Mouse (Mus musculus) brown adipose tissue, adult 24 weeks (tissue): ENCODE data around the gene Gm29666. TPM values are rescaled to one million over a fixed set of nuclear protein-coding genes. Genes with fewer than 3 reads are reported as not detected.

Source experiments
- H3K27ac ChIP-seq: fragments of 200-500 bp; replicated peaks from 2 replicates; pipeline ENCODE4 v1.5.1; 2012; ENCODE audit warnings: low read depth, mild to moderate bottlenecking, low read length
- H3K4me1 ChIP-seq: fragments of 200-500 bp; 2 replicates; pipeline ENCODE4 v1.6.1; 2012; ENCODE audit warnings: low read length, mixed read lengths; ENCODE audit not compliant: control insufficient read depth, insufficient read depth, insufficient read length
- H3K4me3 ChIP-seq: fragments of 200-500 bp; 2 replicates; pipeline ENCODE4 v1.5.1; 2012; ENCODE audit warnings: low read depth, mild to moderate bottlenecking, low read length, moderate library complexity; ENCODE audit not compliant: insufficient read depth
- polyA plus RNA-seq: library from polyadenylated mRNA; stranded (reverse); fragments of >200 nt; gene quantifications from 2 replicates; pipeline ENCODE4 v1.2.4, GENCODE M21; 2012; ENCODE audit not compliant: missing spikeins, insufficient read depth, insufficient read length

Gene Gm29666
- polyA plus RNA-seq, 1 experiment = not detected

DNA sequence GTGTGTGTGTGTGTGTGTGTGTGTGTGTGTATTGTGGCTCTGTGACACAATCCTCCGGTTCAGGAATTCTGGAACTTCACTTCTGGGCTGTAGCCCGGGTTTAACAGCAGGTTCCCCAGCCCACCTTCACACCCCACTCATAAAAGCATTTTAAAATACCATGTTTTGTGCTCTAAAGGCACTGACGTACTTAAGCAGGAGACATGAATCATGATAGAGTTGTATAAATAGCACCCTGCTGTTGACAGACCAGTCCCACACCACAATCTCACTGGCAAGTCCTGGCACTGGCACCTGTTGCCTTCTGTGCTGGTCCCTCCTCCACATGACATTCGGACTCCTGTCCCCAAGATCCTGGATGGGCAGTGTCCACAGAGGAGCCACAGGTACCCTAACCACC, 46.0 kb downstream of the Gm29666 start:
- Histone ChIP-seq H3K4me1 (no peaks in the 10 kb centered on the region), H3K4me3 (no peak overlapping the region), H3K27ac (no peak overlapping the region)

DNA sequence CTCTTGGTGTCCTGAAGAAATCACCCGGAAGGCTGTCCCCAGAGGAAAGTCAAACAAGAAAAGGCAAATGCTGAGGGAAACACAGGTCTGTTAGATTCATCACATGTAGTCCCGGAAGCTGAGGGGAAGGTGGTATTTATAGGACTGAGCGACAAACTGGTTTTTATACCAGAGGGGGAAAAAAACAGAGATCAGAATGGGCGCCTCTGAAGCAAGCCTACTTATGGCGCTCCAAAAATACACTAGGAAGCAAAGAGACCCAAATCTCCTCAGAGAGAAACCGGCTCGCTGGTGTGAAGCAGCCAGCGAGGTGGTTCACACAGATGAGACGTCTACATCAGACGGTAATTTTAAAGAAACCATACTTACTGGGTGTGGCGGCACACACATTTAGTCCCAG, 46.8 kb downstream of the Gm29666 start:
- no peaks in the 10 kb centered on the region for H3K4me1 ChIP-seq
- peak overlapping the region; percentile 65 for H3K27ac ChIP-seq
- H3K4me3 ChIP-seq = no peak overlapping the region

GRCm38 (mm10) chr15:84871802-84872201, 48.0 kb downstream of the Gm29666 start:
- Histone ChIP-seq H3K27ac (no peak overlapping the region), H3K4me3 (no peak overlapping the region), H3K4me1 (no peaks in the 10 kb centered on the region)

DNA sequence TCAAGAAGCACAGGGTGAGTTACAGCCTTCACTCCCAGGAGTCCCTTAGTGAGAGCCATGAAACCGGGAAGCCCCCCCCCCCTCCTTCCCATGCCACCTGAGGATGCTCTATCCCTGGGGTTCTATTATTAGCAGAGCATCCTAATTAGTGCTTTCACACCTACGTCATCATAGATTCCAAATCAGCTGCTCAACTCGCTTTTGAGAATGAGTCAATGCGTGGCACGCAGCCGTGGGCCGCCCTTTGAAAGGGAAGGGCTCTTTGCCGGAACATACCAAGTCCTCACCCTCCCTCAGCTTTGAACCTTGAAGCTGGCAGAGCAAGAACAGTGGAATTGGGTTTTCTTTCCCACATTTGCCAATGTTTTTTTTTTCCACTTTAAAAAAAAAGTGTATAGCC, 57.9 kb downstream of the Gm29666 start:
- Histone ChIP-seq H3K27ac (no peak overlapping the region), H3K4me1 (no peaks in the 10 kb centered on the region)

More for the DNA sequence above, 57.9 kb downstream of the Gm29666 start:
- H3K4me3 ChIP-seq = no peak overlapping the region

Other genes starting within 250 kb of the Gm29666 start
- gene Arhgap8, start 200.0 kb downstream of the Gm29666 start, polyA plus RNA-seq = not detected in 2 replicates
- 0.55 TPM in 1 of 2 replicates, not detected in the other for gene Phf21b, start 64.0 kb downstream of the Gm29666 start, polyA plus RNA-seq
- gene Nup50, start 3.4 kb upstream of the Gm29666 start, polyA plus RNA-seq = 9.8 and 11.6 TPM in 2 replicates
- 13.6 and 16.3 TPM in 2 replicates for gene 5031439G07Rik, start 68.5 kb upstream of the Gm29666 start, polyA plus RNA-seq
- gene Upk3a, start 97.1 kb upstream of the Gm29666 start, polyA plus RNA-seq = not detected in 2 replicates
- 6.0 and 7.3 TPM in 2 replicates for gene Fam118a, start 108.9 kb upstream of the Gm29666 start, polyA plus RNA-seq
- gene Smc1b, start 211.9 kb upstream of the Gm29666 start, polyA plus RNA-seq = not detected in 2 replicates
- not detected in 2 replicates for gene Ribc2, start 212.0 kb upstream of the Gm29666 start, polyA plus RNA-seq